Mouse (Mus musculus): ENCODE data around the gene Clec3a. TPM values are rescaled to one million over a fixed set of nuclear protein-coding genes. Genes with fewer than 3 reads are reported as not detected.

Clec3a gene
- not detected for total RNA-seq (2021)
- long read RNA-seq, experiment 1, result 0 reads
- long read RNA-seq, experiment 2, result 0 reads

DNA sequence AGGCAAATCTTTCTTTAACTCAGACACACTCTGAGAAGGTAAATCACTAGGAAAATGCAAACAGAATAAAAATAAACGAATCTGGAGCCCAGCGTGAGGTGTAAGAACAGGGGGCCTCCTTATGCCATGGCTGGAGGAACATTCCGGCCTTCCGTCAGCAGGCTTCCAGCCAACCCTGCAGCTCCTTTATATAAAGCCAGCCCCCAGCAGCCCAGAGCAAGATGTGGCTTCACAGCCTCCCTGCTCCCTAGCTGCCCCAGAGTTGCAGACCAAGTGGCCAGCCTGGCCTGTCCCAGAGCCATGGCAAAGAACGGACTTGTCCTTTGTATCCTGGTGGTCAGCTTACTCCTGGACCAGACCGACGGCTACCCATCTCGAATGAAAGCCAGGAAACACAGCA, at the start of gene Clec3a:
Gene Clec3a (plus strand): TSS at position 301 of the 400 bp plus-strand sequence.
- no peak for DNase-seq (ENCODE audit: low spot score in 2 of 2)

DNA sequence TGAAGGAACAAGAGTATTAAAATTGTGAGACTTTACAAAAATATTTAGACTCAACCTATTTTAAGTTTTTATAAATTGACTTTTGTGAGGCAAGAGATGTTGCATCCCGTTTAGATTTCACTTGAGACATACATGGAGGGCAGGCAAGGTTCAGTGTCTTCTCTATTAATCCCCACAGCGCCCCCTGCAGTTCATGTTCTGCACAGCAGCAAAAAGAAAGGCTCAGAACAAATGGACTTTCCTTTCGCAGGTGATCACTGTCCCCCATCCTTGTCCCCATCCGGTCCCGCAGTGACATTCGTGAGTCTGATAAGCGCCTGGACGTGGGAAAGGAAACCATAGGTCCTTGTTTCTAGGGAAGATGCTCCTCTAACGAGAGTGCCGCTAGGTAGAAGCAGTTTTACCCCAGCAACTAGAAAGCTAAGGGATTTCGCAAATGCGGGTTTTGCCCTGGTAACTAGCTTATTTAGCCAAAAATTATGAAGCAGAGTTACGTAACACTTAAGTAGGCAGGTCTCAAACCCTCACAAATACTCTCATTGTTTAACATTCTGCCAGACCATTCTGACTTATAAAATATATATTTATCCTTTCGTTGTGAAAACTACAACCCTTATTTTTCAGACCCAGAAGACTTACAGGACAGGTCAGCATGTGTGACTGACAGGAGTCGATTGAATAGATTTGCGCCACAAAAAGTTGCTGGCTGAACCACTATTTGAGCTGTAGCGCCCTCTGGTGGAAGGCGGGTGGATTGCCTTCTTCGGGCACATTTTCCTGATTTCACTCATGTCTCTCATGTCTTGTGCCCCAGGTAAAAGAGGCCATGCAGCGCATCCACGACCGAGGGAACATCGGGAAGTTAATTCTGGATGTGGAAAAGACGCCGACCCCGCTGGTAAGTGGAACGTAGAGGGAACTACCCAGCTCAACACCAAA, 48.6 kb upstream of the Clec3a start:
- DNase-seq (ENCODE audit: low spot score in 2 of 2), result peak; percentile 52 to 62

DNA sequence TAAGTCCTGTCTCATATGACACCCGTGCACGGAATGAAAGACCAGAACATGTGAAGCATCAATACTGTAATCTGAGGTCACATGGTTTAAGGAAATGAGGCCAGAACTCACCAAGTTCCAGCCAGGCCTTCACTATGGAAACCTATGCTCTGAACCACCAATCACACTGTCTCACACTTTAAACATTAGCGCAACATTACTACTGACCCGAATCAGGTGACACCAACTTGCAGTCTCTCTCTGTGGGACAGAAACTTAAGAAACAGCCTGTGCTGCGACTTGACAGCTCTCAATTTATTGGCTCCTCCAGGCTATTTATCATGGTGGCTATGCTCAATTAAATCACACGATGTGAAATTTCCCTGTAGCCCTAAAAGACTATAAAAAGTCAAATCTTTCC, 43.5 kb upstream of the Clec3a start:
- DNase-seq (ENCODE audit: low spot score in 2 of 2), result no peak

DNA sequence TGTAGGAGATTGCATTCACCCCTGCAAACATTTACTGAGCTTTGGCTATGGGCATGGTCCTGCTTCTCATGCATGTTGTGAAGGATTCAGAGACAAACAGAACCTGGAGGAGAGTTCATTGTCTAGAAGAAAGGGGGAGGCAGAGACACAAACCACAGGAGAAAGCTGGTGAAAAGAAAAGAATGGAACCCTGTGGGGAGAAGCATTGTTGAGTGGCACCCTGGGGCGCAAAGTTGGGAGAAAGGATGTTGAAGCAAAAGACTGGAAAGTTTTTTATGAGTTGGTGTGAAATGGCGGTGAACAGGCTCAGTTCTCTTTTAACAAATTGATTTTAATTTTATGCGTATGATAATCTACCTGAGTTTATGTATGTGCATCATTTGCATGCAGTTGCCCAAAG, 33.7 kb upstream of the Clec3a start:
- DNase-seq (ENCODE audit: low spot score in 2 of 2), result no peak

GRCm38 (mm10) chr8:114387494-114387893, 30.4 kb upstream of the Clec3a start:
- no peak for DNase-seq (ENCODE audit: low spot score in 2 of 2)

GRCm38 (mm10) chr8:114390465-114391254, 27.2 kb upstream of the Clec3a start:
- DNase-seq (ENCODE audit: low spot score in 2 of 2), result no peak

DNA sequence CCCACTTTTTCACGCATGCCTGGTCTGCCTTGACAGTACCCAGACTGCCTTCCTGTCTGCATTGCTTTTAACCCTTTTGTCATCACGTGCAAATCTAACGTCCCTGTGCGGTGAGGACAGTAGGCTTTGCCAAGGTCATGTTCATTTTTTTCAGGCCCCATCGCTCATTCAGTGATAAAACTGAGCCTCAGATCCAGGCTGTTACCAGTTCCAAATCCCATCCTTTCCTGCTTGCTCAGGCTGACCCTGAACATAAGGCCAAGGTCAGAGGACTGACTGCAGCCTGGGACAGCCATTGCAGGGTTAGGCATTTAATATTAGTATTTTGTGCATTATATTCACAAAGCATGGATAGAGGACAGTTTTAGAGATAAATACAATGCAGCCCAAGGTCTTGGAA, 19.6 kb upstream of the Clec3a start:
- DNase-seq (ENCODE audit: low spot score in 2 of 2), result no peak

DNA sequence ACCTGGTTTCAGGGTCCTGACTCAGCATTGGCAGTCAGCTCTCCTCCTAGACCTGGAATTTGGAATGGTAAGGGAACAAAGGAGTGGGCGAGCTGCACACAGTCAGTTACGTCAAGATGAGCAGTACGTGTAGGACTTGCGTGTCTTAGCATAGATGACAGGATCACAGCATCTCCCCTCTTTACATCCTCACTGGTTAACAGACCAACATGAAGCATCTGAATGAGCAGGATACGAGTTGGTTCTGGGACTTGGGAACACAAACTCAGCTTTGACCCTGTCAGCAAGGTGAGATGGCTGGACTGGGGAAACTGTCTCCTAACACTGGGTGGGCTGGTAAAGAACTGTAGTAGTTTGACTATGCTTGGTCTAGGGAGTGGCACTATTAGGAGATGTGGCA, 18.6 kb upstream of the Clec3a start:
- DNase-seq (ENCODE audit: low spot score in 2 of 2), result no peak

GRCm38 (mm10) chr8:114401679-114402078, 16.2 kb upstream of the Clec3a start:
- no peak for DNase-seq (ENCODE audit: low spot score in 2 of 2)

- DNase-seq (ENCODE audit: low spot score in 2 of 2), result no peak
Measured at GRCm38 (mm10) chr8:114411421-114411820, 6.5 kb upstream of the Clec3a start.

DNA sequence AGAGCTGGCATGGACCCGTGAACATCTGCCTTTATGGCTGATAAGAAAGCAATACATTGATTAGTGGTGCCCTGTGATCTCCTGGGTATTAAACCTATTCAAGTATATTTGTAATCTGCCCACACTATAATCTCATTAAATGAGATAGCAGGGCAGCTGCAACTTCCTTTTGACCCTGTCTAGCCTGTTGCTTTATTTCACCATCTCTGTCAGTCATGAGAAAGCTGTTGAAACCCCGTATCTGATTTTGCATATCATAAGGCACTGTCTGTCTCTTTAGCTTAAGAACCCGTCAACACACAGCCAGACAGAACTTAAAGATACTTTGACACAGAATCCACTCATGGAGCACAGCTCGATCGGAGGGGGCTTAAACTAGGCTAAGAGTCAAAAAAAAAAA, 600 bp downstream of the Clec3a start:
- DNase-seq (ENCODE audit: low spot score in 2 of 2), result no peak

DNA sequence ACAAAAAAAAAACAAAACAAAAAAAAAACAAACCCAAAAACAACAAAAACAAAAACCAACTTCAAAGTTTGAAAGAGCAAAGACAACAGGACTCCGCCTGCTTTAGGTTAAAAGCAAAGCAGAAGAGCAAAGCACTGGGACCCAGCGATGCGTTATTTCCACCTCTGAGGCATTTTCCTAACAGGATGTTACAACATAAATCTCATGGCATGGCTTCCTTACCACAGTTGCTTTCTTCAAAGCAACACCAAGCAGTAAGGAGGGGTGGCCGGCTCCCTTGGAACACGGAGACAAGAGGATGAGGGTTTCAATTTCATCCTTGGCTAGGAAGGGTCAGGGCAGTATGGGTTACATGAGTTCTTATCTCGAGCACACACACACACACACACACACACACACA, 1.0 kb downstream of the Clec3a start:
- no peak for DNase-seq (ENCODE audit: low spot score in 2 of 2)

- no peak for DNase-seq (ENCODE audit: low spot score in 2 of 2)
Measured at GRCm38 (mm10) chr8:114421544-114421943, 3.7 kb downstream of the Clec3a start.

DNA sequence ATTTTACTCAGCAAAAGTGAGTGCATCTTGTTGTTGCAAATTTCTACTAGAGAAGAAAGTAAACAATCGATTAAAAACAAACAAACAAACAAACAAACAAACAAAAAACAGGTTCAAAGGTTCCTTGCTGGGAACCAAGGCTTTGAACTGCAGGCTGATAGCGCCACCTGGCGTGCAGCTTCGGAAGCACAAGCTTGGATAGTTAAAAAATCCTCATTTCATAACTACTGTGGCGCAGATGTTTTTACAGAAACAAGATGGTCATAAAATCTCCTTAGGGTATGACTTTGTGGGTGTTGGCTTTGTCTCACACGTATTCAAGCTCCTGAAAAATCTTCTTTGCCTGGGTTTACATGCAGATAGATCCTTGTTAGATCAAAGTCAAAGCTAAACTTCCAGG, 20.4 kb downstream of the Clec3a start:
- no peak for DNase-seq (ENCODE audit: low spot score in 2 of 2)

- DNase-seq (ENCODE audit: low spot score in 2 of 2), result peak; percentile 100
Measured at GRCm38 (mm10) chr8:114439334-114440204, 21.7 kb downstream of the Clec3a start, which contains the start of gene Wwox. Gene Wwox, plus strand, starts transcription at chr8:114439655.

- DNase-seq (ENCODE audit: low spot score in 2 of 2), result no peak
Measured at GRCm38 (mm10) chr8:114440205-114440589, 22.3 kb downstream of the Clec3a start.

DNA sequence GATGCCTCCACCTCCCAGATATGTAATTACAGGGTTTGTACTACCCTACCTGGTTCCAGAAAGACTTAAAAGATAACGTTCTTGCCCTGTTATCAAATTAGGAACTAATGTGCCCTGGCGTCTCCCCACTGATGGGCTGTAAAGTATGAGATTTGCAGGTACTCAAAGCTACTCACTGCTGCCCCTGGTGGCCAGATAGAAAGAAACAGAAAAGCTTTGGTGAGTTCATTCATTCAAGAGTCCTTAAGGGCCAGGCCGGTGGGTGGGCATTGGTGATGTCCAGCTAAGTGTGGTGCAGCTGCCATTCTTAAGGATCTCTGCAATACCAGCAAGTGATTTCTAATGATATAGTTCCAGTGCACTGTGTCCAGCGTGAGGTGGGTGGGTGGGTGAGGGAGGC, 23.7 kb downstream of the Clec3a start:
- DNase-seq (ENCODE audit: low spot score in 2 of 2), result no peak

DNA sequence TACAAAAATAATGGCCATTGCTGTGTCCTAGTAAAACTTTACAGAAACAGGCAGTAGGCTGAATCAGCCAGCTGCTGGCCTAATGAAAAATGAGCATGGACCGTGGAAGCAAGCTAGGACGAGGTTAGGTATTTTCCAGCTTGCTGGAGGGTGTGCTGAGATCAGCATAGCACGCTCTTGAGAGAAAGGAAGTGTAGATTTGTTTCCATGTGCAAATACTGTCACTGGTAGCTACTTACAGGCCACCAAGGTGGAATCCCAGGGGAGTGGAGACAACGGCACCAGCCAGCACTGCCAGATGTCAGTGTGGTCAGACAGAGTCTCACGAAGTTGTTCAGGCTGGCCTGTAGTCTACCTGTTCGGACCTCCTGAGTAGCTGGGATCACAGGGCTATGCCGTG, 29.0 kb downstream of the Clec3a start:
- DNase-seq (ENCODE audit: low spot score in 2 of 2), result no peak

GRCm38 (mm10) chr8:114452278-114452677, 34.4 kb downstream of the Clec3a start:
- DNase-seq (ENCODE audit: low spot score in 2 of 2), result no peak

DNA sequence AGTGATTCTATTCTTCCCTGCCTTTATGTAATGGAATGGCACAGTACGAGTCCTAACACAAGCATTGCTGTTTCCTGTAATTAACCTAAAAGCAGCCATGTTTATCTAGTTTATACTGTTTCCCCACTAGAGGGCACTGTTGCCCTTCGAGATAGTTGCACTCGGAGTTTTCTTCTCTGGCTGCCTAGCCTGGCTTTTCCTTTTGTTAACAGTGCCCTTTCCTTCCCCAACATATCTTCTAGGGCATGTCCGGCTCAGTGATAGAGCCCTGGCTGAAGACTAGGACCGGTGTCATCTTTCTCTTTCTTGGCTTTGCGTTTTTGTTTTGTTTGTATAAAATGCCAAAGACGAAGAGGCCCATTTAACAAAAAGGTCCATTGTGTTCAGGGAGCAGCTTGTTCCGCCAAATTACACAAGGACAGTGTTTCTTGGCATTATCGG, 34.9 kb downstream of the Clec3a start:
- peak; percentile 29 to 34 for DNase-seq (ENCODE audit: low spot score in 2 of 2)

- DNase-seq (ENCODE audit: low spot score in 2 of 2), result no peak
Measured at GRCm38 (mm10) chr8:114455302-114455701, 37.4 kb downstream of the Clec3a start.

Measured in adrenal gland, postnatal 4 days (tissue).